Mouse (Mus musculus): Measurements from ENCODE around the gene Tex12. TPM values are rescaled to one million over a fixed set of nuclear protein-coding genes. Genes with fewer than 3 reads are reported as not detected.

Tex12 gene
- total and polyA plus RNA-seq, 2 experiments: 0.16 to 0.55 TPM

GRCm38 (mm10) chr9:50567881-50568280 lies 6.8 kb upstream of the Tex12 start:
- WGBS: 91% methylated on average over 2 of the region's 2 CpGs
- H3K27ac ChIP-seq (replicated peaks; ENCODE audit: insufficient read depth, low read depth, low read length): no peak overlapping the region

GRCm38 (mm10) chr9:50567372-50567771 lies 6.2 kb upstream of the Tex12 start:
- DNase-seq (ENCODE audit: extremely low read depth, low read depth, low spot score): no peak
- Histone ChIP-seq H3K4me1 (ENCODE audit: control insufficient read depth, insufficient read depth, low read length) (no peaks in the 10 kb centered on the region; the same call in 1 of the 2 replicates), H3K4me3 (ENCODE audit: insufficient read depth, low read depth, low read length) (no peak overlapping the region), H3K9ac (ENCODE audit: low read depth, low read length) (no peak overlapping the region), H3K27me3 (ENCODE audit: control insufficient read depth, insufficient read depth, low read length) (no peaks in the 10 kb centered on the region), H3K27ac (replicated peaks; ENCODE audit: insufficient read depth, low read depth, low read length) (no peak overlapping the region), H3K79me2 (ENCODE audit: control insufficient read depth, insufficient read depth, low read length) (no peaks in the 10 kb centered on the region), H3K36me3 (ENCODE audit: control insufficient read depth, insufficient read depth, low read length) (no peaks in the 10 kb centered on the region)
- no peak for TF ChIP-seq CTCF (IDR thresholded peaks at IDR 0.05; ENCODE audit: low read depth, low read length)
- no peak for TF ChIP-seq POLR2A (IDR thresholded peaks at IDR 0.05; ENCODE audit: extremely low read depth, insufficient read depth, low read length)
- WGBS: 84% methylated on average over 4 of the region's 4 CpGs

More at GRCm38 (mm10) chr9:50567881-50568280, 6.8 kb upstream of the Tex12 start:
- Histone ChIP-seq H3K36me3 (ENCODE audit: control insufficient read depth, insufficient read depth, low read length) (no peaks in the 10 kb centered on the region; the same call in 1 of the 2 replicates), H3K79me2 (ENCODE audit: control insufficient read depth, insufficient read depth, low read length) (no peaks in the 10 kb centered on the region), H3K27me3 (ENCODE audit: control insufficient read depth, insufficient read depth, low read length) (no peaks in the 10 kb centered on the region), H3K9ac (ENCODE audit: low read depth, low read length) (no peak overlapping the region), H3K4me1 (ENCODE audit: control insufficient read depth, insufficient read depth, low read length) (no peaks in the 10 kb centered on the region; the same call in 1 of the 2 replicates), H3K4me3 (ENCODE audit: insufficient read depth, low read depth, low read length) (no peak overlapping the region)
- DNase-seq (ENCODE audit: extremely low read depth, low read depth, low spot score): no peak
- TF ChIP-seq CTCF (IDR thresholded peaks at IDR 0.05; ENCODE audit: low read depth, low read length): no peak
- no peak for TF ChIP-seq POLR2A (IDR thresholded peaks at IDR 0.05; ENCODE audit: extremely low read depth, insufficient read depth, low read length)

GRCm38 (mm10) chr9:50565940-50566339 lies 4.8 kb upstream of the Tex12 start:
- Histone ChIP-seq H3K4me1 (ENCODE audit: control insufficient read depth, insufficient read depth, low read length) (peaks cover 4% of the 10 kb centered on the region; the same call in 1 of the 2 replicates), H3K4me3 (ENCODE audit: insufficient read depth, low read depth, low read length) (no peak overlapping the region), H3K79me2 (ENCODE audit: control insufficient read depth, insufficient read depth, low read length) (no peaks in the 10 kb centered on the region), H3K9ac (ENCODE audit: low read depth, low read length) (no peak overlapping the region), H3K27ac (replicated peaks; ENCODE audit: insufficient read depth, low read depth, low read length) (no peak overlapping the region), H3K27me3 (ENCODE audit: control insufficient read depth, insufficient read depth, low read length) (no peaks in the 10 kb centered on the region), H3K36me3 (ENCODE audit: control insufficient read depth, insufficient read depth, low read length) (no peaks in the 10 kb centered on the region)
- WGBS: 57% methylated on average over 4 of the region's 4 CpGs
- peak; percentile 37 for DNase-seq (ENCODE audit: extremely low read depth, low read depth, low spot score)
- no peak for TF ChIP-seq POLR2A (IDR thresholded peaks at IDR 0.05; ENCODE audit: extremely low read depth, insufficient read depth, low read length)
- no peak for TF ChIP-seq CTCF (IDR thresholded peaks at IDR 0.05; ENCODE audit: low read depth, low read length)

GRCm38 (mm10) chr9:50565173-50565572 lies 4.0 kb upstream of the Tex12 start:
- Histone ChIP-seq H3K79me2 (ENCODE audit: control insufficient read depth, insufficient read depth, low read length) (no peaks in the 10 kb centered on the region), H3K9ac (ENCODE audit: low read depth, low read length) (no peak overlapping the region), H3K27ac (replicated peaks; ENCODE audit: insufficient read depth, low read depth, low read length) (no peak overlapping the region), H3K36me3 (ENCODE audit: control insufficient read depth, insufficient read depth, low read length) (no peaks in the 10 kb centered on the region), H3K27me3 (ENCODE audit: control insufficient read depth, insufficient read depth, low read length) (no peaks in the 10 kb centered on the region), H3K4me1 (ENCODE audit: control insufficient read depth, insufficient read depth, low read length) (peaks cover 7% of the 10 kb centered on the region; the same call in 1 of the 2 replicates), H3K4me3 (ENCODE audit: insufficient read depth, low read depth, low read length) (no peak overlapping the region)
- no peak for TF ChIP-seq POLR2A (IDR thresholded peaks at IDR 0.05; ENCODE audit: extremely low read depth, insufficient read depth, low read length)
- no peak for TF ChIP-seq CTCF (IDR thresholded peaks at IDR 0.05; ENCODE audit: low read depth, low read length)
- DNase-seq (ENCODE audit: extremely low read depth, low read depth, low spot score): no peak
- WGBS: 80% methylated on average over 7 of the region's 7 CpGs

- no peaks in the 10 kb centered on the region for H3K79me2 ChIP-seq (ENCODE audit: control insufficient read depth, insufficient read depth, low read length)
Measured at GRCm38 (mm10) chr9:50561918-50562360, 814 bp upstream of the Tex12 start.

GRCm38 (mm10) chr9:50555094-50555446 lies 6.1 kb downstream of the Tex12 start, which contains the start of gene Bco2:
Bco2 (minus strand) TSS chr9:50555181.
- H3K4me3 ChIP-seq (ENCODE audit: insufficient read depth, low read depth, low read length): peak within 1 kb of the TSS; percentile 51
- H3K9ac ChIP-seq (ENCODE audit: low read depth, low read length): peak within 1 kb of the TSS; percentile 70
- peaks cover 1% of the 10 kb centered on the region for H3K36me3 ChIP-seq (ENCODE audit: control insufficient read depth, insufficient read depth, low read length)
- DNase-seq (ENCODE audit: extremely low read depth, low read depth, low spot score): peak; percentile 98
- TF ChIP-seq POLR2A (IDR thresholded peaks at IDR 0.05; ENCODE audit: extremely low read depth, insufficient read depth, low read length) (no peak), CTCF (IDR thresholded peaks at IDR 0.05; ENCODE audit: low read depth, low read length) (no peak)
- H3K27ac ChIP-seq (replicated peaks; ENCODE audit: insufficient read depth, low read depth, low read length): peak within 1 kb of the TSS; percentile 91
- WGBS: 10% methylated on average over 2 of the region's 2 CpGs
- H3K27me3 ChIP-seq (ENCODE audit: control insufficient read depth, insufficient read depth, low read length): no peaks in the 10 kb centered on the region
- peaks cover 3% of the 10 kb centered on the region; the same call in 1 of the 2 replicates for H3K79me2 ChIP-seq (ENCODE audit: control insufficient read depth, insufficient read depth, low read length)
- H3K4me1 ChIP-seq (ENCODE audit: control insufficient read depth, insufficient read depth, low read length): peaks cover 16% of the 10 kb centered on the region

More at GRCm38 (mm10) chr9:50561918-50562360, 814 bp upstream of the Tex12 start:
- Histone ChIP-seq H3K27ac (replicated peaks; ENCODE audit: insufficient read depth, low read depth, low read length) (0 out of 2 replicates have a peak overlapping the region, but pooled peaks have one; percentile 10), H3K9ac (ENCODE audit: low read depth, low read length) (no peak overlapping the region), H3K36me3 (ENCODE audit: control insufficient read depth, insufficient read depth, low read length) (no peaks in the 10 kb centered on the region), H3K4me1 (ENCODE audit: control insufficient read depth, insufficient read depth, low read length) (peaks cover 7% of the 10 kb centered on the region; the same call in 1 of the 2 replicates), H3K4me3 (ENCODE audit: insufficient read depth, low read depth, low read length) (no peak overlapping the region), H3K27me3 (ENCODE audit: control insufficient read depth, insufficient read depth, low read length) (no peaks in the 10 kb centered on the region)
- TF ChIP-seq CTCF (IDR thresholded peaks at IDR 0.05; ENCODE audit: low read depth, low read length): no peak
- 22% methylated on average over 2 of the region's 2 CpGs for WGBS
- DNase-seq (ENCODE audit: extremely low read depth, low read depth, low spot score): peak; percentile 98
